Mouse (Mus musculus) midbrain, embryonic 11.5 days (tissue): ENCODE data around the gene Slc24a2. TPM values are rescaled to one million over a fixed set of nuclear protein-coding genes. Genes with fewer than 3 reads are reported as not detected.

Source experiments
- ATAC-seq: fragments of 200-750 bp; cut with Nextera tagmentation; 2 replicates; pipeline ENCODE4 v1.8.0; 2017; ENCODE audit warnings: moderate TSS enrichment, moderate library complexity; ENCODE audit not compliant: low FRiP score
- DNase-seq: peaks from one replicate; pipeline ENCODE4 v3.0.0; 2015; ENCODE audit warnings: low spot score; ENCODE audit errors: missing footprints
- H3K27ac ChIP-seq: fragments of 300-500 bp; sonication (generic); 2 replicates; pipeline ENCODE4 v1.5.1; 2014; ENCODE audit warnings: low read depth, low read length
- H3K27me3 ChIP-seq: fragments of 300-500 bp; sonication (generic); 2 replicates; pipeline ENCODE4 v1.6.1; 2014; ENCODE audit warnings: mild to moderate bottlenecking, low read length, moderate library complexity, mixed read lengths; ENCODE audit not compliant: control insufficient read depth, insufficient read depth
- H3K36me3 ChIP-seq: fragments of 300-500 bp; sonication (generic); 2 replicates; pipeline ENCODE4 v1.6.1; 2014; ENCODE audit warnings: mild to moderate bottlenecking, low read length, moderate library complexity, mixed read lengths; ENCODE audit not compliant: control insufficient read depth, insufficient read depth
- H3K4me1 ChIP-seq: fragments of 300-500 bp; sonication (generic); 2 replicates; pipeline ENCODE4 v1.6.1; 2014; ENCODE audit warnings: low read length; ENCODE audit not compliant: control insufficient read depth, insufficient read depth
- H3K4me2 ChIP-seq: fragments of 300-500 bp; sonication (generic); 2 replicates; pipeline ENCODE4 v1.6.1; 2014; ENCODE audit warnings: mild to moderate bottlenecking, moderate library complexity
- H3K4me3 ChIP-seq: fragments of 300-500 bp; sonication (generic); 2 replicates; pipeline ENCODE4 v1.5.1; 2014; ENCODE audit warnings: low read depth, low read length
- H3K9ac ChIP-seq: fragments of 300-500 bp; sonication (generic); 2 replicates; pipeline ENCODE4 v1.6.1; 2014; ENCODE audit warnings: low read length
- H3K9me3 ChIP-seq: fragments of 300-500 bp; sonication (generic); 2 replicates; pipeline ENCODE4 v1.6.1; 2016; ENCODE audit warnings: low read length; ENCODE audit not compliant: control insufficient read depth
- WGBS: fragments of 180-500 bp; shearing (Covaris S2); extraction: QIAGEN DNeasy Blood & Tissue Kit; methylation state at CpG from one replicate; pipeline ENCODE4 v1.1.7; 2014; 5-methylcytosine and 5-hydroxymethylcytosine counted together
- polyA plus RNA-seq: library from polyadenylated mRNA; unstranded; fragments of >200 nt; fragmentation: Nextera tagmentation; extraction: Ambion mirVana; gene quantifications from 2 replicates; pipeline ENCODE4 v1.2.1, GENCODE M21; 2014

Gene Slc24a2
- polyA plus RNA-seq, 1 experiment from 2014 or later, result 0.87 TPM

GRCm38 (mm10) chr4:87041412-87041997 is 188.8 kb downstream of the Slc24a2 start:
- H3K27me3 ChIP-seq, result no peaks in the 10 kb centered on the region
- no peaks in the 10 kb centered on the region for H3K4me1 ChIP-seq
- H3K9me3 ChIP-seq, result no peaks in the 10 kb centered on the region
- ATAC-seq (no peak), DNase-seq (no peak)
- H3K27ac ChIP-seq, result no peak overlapping the region
- 87% methylated on average over 7 of the region's 7 CpGs for WGBS
- H3K4me3 ChIP-seq, result no peak overlapping the region
- no peak overlapping the region for H3K4me2 ChIP-seq
- H3K9ac ChIP-seq, result no peak overlapping the region
- no peaks in the 10 kb centered on the region for H3K36me3 ChIP-seq

GRCm38 (mm10) chr4:87037592-87037991 is 192.7 kb downstream of the Slc24a2 start:
- Histone ChIP-seq H3K9ac (no peak overlapping the region), H3K9me3 (no peaks in the 10 kb centered on the region), H3K36me3 (no peaks in the 10 kb centered on the region), H3K27me3 (no peaks in the 10 kb centered on the region), H3K4me2 (no peak overlapping the region), H3K4me1 (no peaks in the 10 kb centered on the region), H3K4me3 (no peak overlapping the region), H3K27ac (no peak overlapping the region)
- no peak for DNase-seq
- whole genome bisulfite sequencing, result 86% methylated on average over 4 of the region's 4 CpGs
- 0 out of 2 replicates have a peak, but pooled peaks have one; percentile 52 for ATAC-seq

- no peaks in the 10 kb centered on the region for H3K27me3 ChIP-seq
- no peak overlapping the region for H3K27ac ChIP-seq
- 63% methylated on average over 5 of the region's 5 CpGs for WGBS
- H3K9ac ChIP-seq, result no peak overlapping the region
- no peak overlapping the region for H3K4me3 ChIP-seq
- no peak overlapping the region for H3K4me2 ChIP-seq
- no peaks in the 10 kb centered on the region for H3K4me1 ChIP-seq
- H3K36me3 ChIP-seq, result no peaks in the 10 kb centered on the region
- no peaks in the 10 kb centered on the region for H3K9me3 ChIP-seq
- ATAC-seq, result no peak
- no peak for DNase-seq
Observed at GRCm38 (mm10) chr4:87036507-87036906, 193.8 kb downstream of the Slc24a2 start.

- 88% methylated on average over 10 of the region's 10 CpGs for WGBS
- Histone ChIP-seq H3K4me3 (no peak overlapping the region), H3K36me3 (no peaks in the 10 kb centered on the region), H3K27me3 (no peaks in the 10 kb centered on the region), H3K9me3 (no peaks in the 10 kb centered on the region), H3K4me1 (no peaks in the 10 kb centered on the region), H3K27ac (no peak overlapping the region), H3K9ac (no peak overlapping the region), H3K4me2 (no peak overlapping the region)
- DNase-seq (no peak), ATAC-seq (no peak)
Observed at GRCm38 (mm10) chr4:87035701-87036100, 194.6 kb downstream of the Slc24a2 start.

- 90% methylated on average over 8 of the region's 8 CpGs for WGBS
- Histone ChIP-seq H3K9me3 (no peaks in the 10 kb centered on the region), H3K27ac (no peak overlapping the region), H3K9ac (no peak overlapping the region), H3K36me3 (no peaks in the 10 kb centered on the region), H3K4me2 (no peak overlapping the region), H3K4me3 (no peak overlapping the region), H3K4me1 (no peaks in the 10 kb centered on the region), H3K27me3 (no peaks in the 10 kb centered on the region)
- ATAC-seq (no peak), DNase-seq (no peak)
Observed at GRCm38 (mm10) chr4:87032632-87033031, 197.6 kb downstream of the Slc24a2 start.

- 91% methylated on average over 2 of the region's 2 CpGs for WGBS
- no peak for ATAC-seq
- H3K4me1 ChIP-seq, result no peaks in the 10 kb centered on the region
- no peak for DNase-seq
- no peaks in the 10 kb centered on the region for H3K27me3 ChIP-seq
- H3K9ac ChIP-seq, result no peak overlapping the region
- H3K9me3 ChIP-seq, result no peaks in the 10 kb centered on the region
- no peak overlapping the region for H3K27ac ChIP-seq
- H3K4me2 ChIP-seq, result no peak overlapping the region
- H3K4me3 ChIP-seq, result no peak overlapping the region
- no peaks in the 10 kb centered on the region for H3K36me3 ChIP-seq
Observed at GRCm38 (mm10) chr4:87031076-87031475, 199.2 kb downstream of the Slc24a2 start.

GRCm38 (mm10) chr4:87026311-87027151 is 203.7 kb downstream of the Slc24a2 start:
- 69% methylated on average over 14 of the region's 14 CpGs for WGBS
- Histone ChIP-seq H3K9me3 (no peaks in the 10 kb centered on the region), H3K4me2 (no peak overlapping the region), H3K27me3 (no peaks in the 10 kb centered on the region), H3K36me3 (no peaks in the 10 kb centered on the region), H3K4me1 (no peaks in the 10 kb centered on the region), H3K4me3 (no peak overlapping the region), H3K27ac (no peak overlapping the region), H3K9ac (no peak overlapping the region)
- DNase-seq (no peak), ATAC-seq (no peak)

GRCm38 (mm10) chr4:87024556-87024955 is 205.7 kb downstream of the Slc24a2 start:
- DNase-seq (no peak), ATAC-seq (no peak)
- Histone ChIP-seq H3K9ac (no peak overlapping the region), H3K9me3 (no peaks in the 10 kb centered on the region), H3K36me3 (no peaks in the 10 kb centered on the region), H3K4me3 (no peak overlapping the region), H3K4me1 (no peaks in the 10 kb centered on the region), H3K27ac (no peak overlapping the region), H3K27me3 (no peaks in the 10 kb centered on the region), H3K4me2 (no peak overlapping the region)
- 86% methylated on average over 8 of the region's 8 CpGs for WGBS

- Histone ChIP-seq H3K4me1 (no peaks in the 10 kb centered on the region), H3K36me3 (no peaks in the 10 kb centered on the region), H3K9me3 (no peaks in the 10 kb centered on the region), H3K27me3 (no peaks in the 10 kb centered on the region), H3K27ac (no peak overlapping the region), H3K4me2 (no peak overlapping the region), H3K4me3 (no peak overlapping the region), H3K9ac (no peak overlapping the region)
- 69% methylated on average over 3 of the region's 3 CpGs for WGBS
- no peak for DNase-seq
- no peak for ATAC-seq
Observed at GRCm38 (mm10) chr4:87021542-87021941, 208.7 kb downstream of the Slc24a2 start.
